Mouse (Mus musculus) liver, adult 2 months (tissue): Measurements from ENCODE around the gene Olfr315. TPM values are rescaled to one million over a fixed set of nuclear protein-coding genes. Genes with fewer than 3 reads are reported as not detected.

Experiments used
- DNase-seq: peaks from one replicate; pipeline ENCODE4 v3.0.0-alpha.2; 2011; ENCODE audit warnings: low read depth, low spot score; ENCODE audit errors: extremely low read depth
- H3K27ac ChIP-seq: fragments of 200-500 bp; replicated peaks from 2 replicates; pipeline ENCODE4 v1.5.1; 2012; ENCODE audit warnings: low read depth, mild to moderate bottlenecking, control low read depth, inconsistent platforms, low read length; ENCODE audit not compliant: insufficient read depth
- H3K27me3 ChIP-seq: fragments of 200-500 bp; 2 replicates; pipeline ENCODE4 v1.6.1; 2012; ENCODE audit warnings: mild to moderate bottlenecking, moderate library complexity, low read length, inconsistent platforms; ENCODE audit not compliant: control insufficient read depth, insufficient read depth
- H3K36me3 ChIP-seq: fragments of 200-500 bp; 2 replicates; pipeline ENCODE4 v1.6.1; 2012; ENCODE audit warnings: low read length, inconsistent platforms; ENCODE audit not compliant: control insufficient read depth, insufficient read depth
- H3K4me1 ChIP-seq: fragments of 200-500 bp; 2 replicates; pipeline ENCODE4 v1.6.1; 2011; ENCODE audit warnings: low read length; ENCODE audit not compliant: control insufficient read depth, insufficient read depth
- H3K4me3 ChIP-seq: fragments of 200-500 bp; 2 replicates; pipeline ENCODE4 v1.5.1; 2011; ENCODE audit warnings: low read depth, mild to moderate bottlenecking, control low read depth, low read length, moderate library complexity; ENCODE audit not compliant: insufficient read depth
- H3K79me2 ChIP-seq: fragments of 200-500 bp; 2 replicates; pipeline ENCODE4 v1.6.1; 2012; ENCODE audit warnings: inconsistent platforms, mild to moderate bottlenecking, low read length, moderate library complexity; ENCODE audit not compliant: control insufficient read depth, insufficient read depth
- H3K9ac ChIP-seq: fragments of 200-500 bp; 2 replicates; pipeline ENCODE4 v1.6.1; 2012; ENCODE audit warnings: low read depth, mild to moderate bottlenecking, control low read depth, inconsistent platforms, low read length
- CTCF ChIP-seq: fragments of 200-500 bp; IDR thresholded peaks from 2 replicates; pipeline ENCODE4 v1.5.1; 2011; ENCODE audit warnings: low read depth, low read length, control low read depth
- POLR2A ChIP-seq: fragments of 200-500 bp; IDR thresholded peaks from 2 replicates; pipeline ENCODE4 v1.6.1; 2011; ENCODE audit warnings: low read length, control low read depth; ENCODE audit not compliant: insufficient read depth; ENCODE audit errors: extremely low read depth
- WGBS: fragments of 180-500 bp; shearing (Covaris S2); methylation state at CpG from one replicate; pipeline ENCODE4 v1.1.7; 2018; 5-methylcytosine and 5-hydroxymethylcytosine counted together
- polyA plus RNA-seq: library from polyadenylated mRNA; depleted of rRNA; stranded (reverse); fragments of >200 nt; gene quantifications from 2 replicates; pipeline ENCODE4 v1.2.3, GENCODE M21; 2012; rRNA removed
- total RNA-seq: library from RNA; depleted of rRNA; stranded (reverse); fragments of >200 nt; gene quantifications from 2 replicates; pipeline ENCODE4 v1.2.3, GENCODE M21; 2014; rRNA removed

Olfr315 gene
- total and polyA plus RNA-seq, 2 experiments = not detected

DNA sequence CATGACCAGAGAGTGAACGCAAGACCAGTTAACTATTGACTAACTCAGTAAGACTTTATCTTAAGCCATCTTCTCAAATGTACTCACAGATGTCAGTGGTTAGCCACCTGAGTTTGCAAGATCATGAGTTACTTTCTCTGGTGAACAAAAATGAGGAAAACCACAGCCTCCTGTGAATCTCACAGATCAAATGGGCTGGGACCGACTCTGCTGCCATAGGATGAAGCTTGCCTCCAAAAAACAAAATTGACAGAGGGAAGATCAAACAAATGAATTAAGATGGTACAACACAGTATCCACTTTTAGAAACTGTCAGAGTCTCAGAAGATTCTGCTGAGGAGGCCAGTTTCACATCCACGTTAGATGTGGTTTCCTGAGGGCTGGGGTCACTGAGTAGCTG, 56.8 kb downstream of the Olfr315 start:
- DNase-seq = no peak
- Histone ChIP-seq H3K27ac (no peak overlapping the region), H3K36me3 (no peaks in the 10 kb centered on the region), H3K9ac (no peak overlapping the region), H3K4me1 (no peaks in the 10 kb centered on the region), H3K4me3 (no peak overlapping the region), H3K27me3 (no peaks in the 10 kb centered on the region), H3K79me2 (no peaks in the 10 kb centered on the region)
- 70% methylated on average over 3 of the region's 3 CpGs for WGBS
- no peak for TF ChIP-seq POLR2A
- no peak for TF ChIP-seq CTCF

Other genes with a start within 250 kb of the Olfr315 start
- gene Olfr330, start 238.4 kb upstream of the Olfr315 start, total RNA-seq = not detected in 2 replicates
- not detected in 2 replicates for gene Olfr330, start 238.4 kb upstream of the Olfr315 start, polyA plus RNA-seq
- not detected in 2 replicates for gene Olfr329-ps, start 226.8 kb upstream of the Olfr315 start, total RNA-seq
- gene Olfr329-ps, start 226.8 kb upstream of the Olfr315 start, polyA plus RNA-seq = not detected in 2 replicates
- 0.07 TPM in 1 of 2 replicates, not detected in the other for gene Olfr328, start 217.6 kb upstream of the Olfr315 start, total RNA-seq
- gene Olfr328, start 217.6 kb upstream of the Olfr315 start, polyA plus RNA-seq = not detected in 2 replicates
- gene Olfr224, start 202.6 kb upstream of the Olfr315 start, total RNA-seq = not detected in 2 replicates
- gene Olfr224, start 202.6 kb upstream of the Olfr315 start, polyA plus RNA-seq = not detected in 2 replicates
- not detected in 2 replicates for gene Olfr325, start 195.5 kb upstream of the Olfr315 start, total RNA-seq
- gene Olfr325, start 195.5 kb upstream of the Olfr315 start, polyA plus RNA-seq = not detected in 2 replicates
- gene Olfr324, start 178.1 kb upstream of the Olfr315 start, total RNA-seq = not detected in 2 replicates
- not detected in 2 replicates for gene Olfr324, start 178.1 kb upstream of the Olfr315 start, polyA plus RNA-seq
- gene 2210407C18Rik, start 157.1 kb upstream of the Olfr315 start, total RNA-seq = 0.27 TPM in 1 of 2 replicates, not detected in the other
- not detected in 2 replicates for gene 2210407C18Rik, start 157.1 kb upstream of the Olfr315 start, polyA plus RNA-seq
- not detected in 2 replicates for gene Olfr323, start 142.7 kb upstream of the Olfr315 start, total RNA-seq
- not detected in 2 replicates for gene Olfr323, start 142.7 kb upstream of the Olfr315 start, polyA plus RNA-seq
- not detected in 2 replicates for gene Trim58, start 132.7 kb upstream of the Olfr315 start, total RNA-seq
- not detected in 2 replicates for gene Trim58, start 132.7 kb upstream of the Olfr315 start, polyA plus RNA-seq
- not detected in 2 replicates for gene Olfr322, start 114.4 kb upstream of the Olfr315 start, total RNA-seq
- not detected in 2 replicates for gene Olfr322, start 114.4 kb upstream of the Olfr315 start, polyA plus RNA-seq
- not detected in 2 replicates for gene Olfr320, start 92.1 kb upstream of the Olfr315 start, total RNA-seq
- not detected in 2 replicates for gene Olfr320, start 92.1 kb upstream of the Olfr315 start, polyA plus RNA-seq
- gene Olfr319, start 74.0 kb upstream of the Olfr315 start, total RNA-seq = not detected in 2 replicates
- not detected in 2 replicates for gene Olfr319, start 74.0 kb upstream of the Olfr315 start, polyA plus RNA-seq
- not detected in 2 replicates for gene Olfr318, start 49.2 kb upstream of the Olfr315 start, total RNA-seq
- not detected in 2 replicates for gene Olfr318, start 49.2 kb upstream of the Olfr315 start, polyA plus RNA-seq
- not detected in 2 replicates for gene Olfr317, start 34.0 kb upstream of the Olfr315 start, total RNA-seq
- gene Olfr317, start 34.0 kb upstream of the Olfr315 start, polyA plus RNA-seq = not detected in 2 replicates
- gene Olfr316, start 20.5 kb upstream of the Olfr315 start, total RNA-seq = not detected in 2 replicates
- gene Olfr316, start 20.5 kb upstream of the Olfr315 start, polyA plus RNA-seq = not detected in 2 replicates
- gene Olfr314, start 9.8 kb downstream of the Olfr315 start, total RNA-seq = not detected in 2 replicates
- not detected in 2 replicates for gene Olfr314, start 9.8 kb downstream of the Olfr315 start, polyA plus RNA-seq
- not detected in 2 replicates for gene Fam183b, start 28.8 kb downstream of the Olfr315 start, total RNA-seq
- gene Fam183b, start 28.8 kb downstream of the Olfr315 start, polyA plus RNA-seq = not detected in 2 replicates
- not detected in 2 replicates for gene Olfr313, start 41.8 kb downstream of the Olfr315 start, total RNA-seq
- gene Olfr313, start 41.8 kb downstream of the Olfr315 start, polyA plus RNA-seq = not detected in 2 replicates
- gene Olfr312, start 56.0 kb downstream of the Olfr315 start, total RNA-seq = not detected in 2 replicates
- not detected in 2 replicates for gene Olfr312, start 56.0 kb downstream of the Olfr315 start, polyA plus RNA-seq
- not detected in 2 replicates for gene Olfr311, start 66.1 kb downstream of the Olfr315 start, total RNA-seq
- gene Olfr311, start 66.1 kb downstream of the Olfr315 start, polyA plus RNA-seq = not detected in 2 replicates
- gene Gm12258, start 74.0 kb downstream of the Olfr315 start, total RNA-seq = 2.5 and 3.5 TPM in 2 replicates
- 0.92 and 1.2 TPM in 2 replicates for gene Gm12258, start 74.0 kb downstream of the Olfr315 start, polyA plus RNA-seq
- gene 2810021J22Rik, start 94.0 kb downstream of the Olfr315 start, total RNA-seq = 1.3 TPM in 2 replicates
- 1.8 and 2.6 TPM in 2 replicates for gene 2810021J22Rik, start 94.0 kb downstream of the Olfr315 start, polyA plus RNA-seq
- 4.5 and 4.9 TPM in 2 replicates for gene Zfp39, start 131.0 kb downstream of the Olfr315 start, total RNA-seq
- 0.56 and 0.66 TPM in 2 replicates for gene Zfp39, start 131.0 kb downstream of the Olfr315 start, polyA plus RNA-seq
- not detected in 2 replicates for gene Btnl10, start 144.7 kb downstream of the Olfr315 start, total RNA-seq
- gene Btnl10, start 144.7 kb downstream of the Olfr315 start, polyA plus RNA-seq = not detected in 2 replicates
- gene Rnf187, start 165.7 kb downstream of the Olfr315 start, total RNA-seq = 63.7 and 78.6 TPM in 2 replicates
- 122 and 134 TPM in 2 replicates for gene Rnf187, start 165.7 kb downstream of the Olfr315 start, polyA plus RNA-seq
- 0.37 and 1.1 TPM in 2 replicates for gene Hist3h2ba, start 175.7 kb downstream of the Olfr315 start, total RNA-seq
- not detected in 2 replicates for gene Hist3h2ba, start 175.7 kb downstream of the Olfr315 start, polyA plus RNA-seq
- gene Hist3h2a, start 181.5 kb downstream of the Olfr315 start, total RNA-seq = 7.8 and 8.1 TPM in 2 replicates
- 2.0 and 2.7 TPM in 2 replicates for gene Hist3h2a, start 181.5 kb downstream of the Olfr315 start, polyA plus RNA-seq
- gene Trim17, start 181.5 kb downstream of the Olfr315 start, total RNA-seq = under 0.01 TPM in 1 of 2 replicates, not detected in the other
- gene Trim17, start 181.5 kb downstream of the Olfr315 start, polyA plus RNA-seq = 0.04 TPM in 2 replicates
- gene Trim11, start 204.9 kb downstream of the Olfr315 start, total RNA-seq = 12.4 and 13.4 TPM in 2 replicates
- 14.4 and 22.4 TPM in 2 replicates for gene Trim11, start 204.9 kb downstream of the Olfr315 start, polyA plus RNA-seq